Mouse (Mus musculus): ENCODE results near the gene Phf24. TPM values are rescaled to one million over a fixed set of nuclear protein-coding genes. Genes with fewer than 3 reads are reported as not detected.

Gene Phf24
- polyA plus RNA-seq (2014; fragmentation: Nextera tagmentation; extraction: Ambion mirVana) = 0.04 and 0.21 TPM in 2 replicates

GRCm38 (mm10) chr4:42916617-42917401 lies at the start of gene Phf24:
Phf24 (plus strand) TSS chr4:42916660.
- H3K9me3 ChIP-seq (ENCODE audit: control insufficient read depth, low read length) = no peaks in the 10 kb centered on the region
- ATAC-seq (ENCODE audit: insufficient number of reproducible peaks, low FRiP score, low TSS enrichment, low read depth) (0 out of 2 replicates have a peak, but pooled peaks have one; percentile 31), DNase-seq (ENCODE audit: low spot score) (peak; percentile 52)
- H3K4me3 ChIP-seq (ENCODE audit: low read depth, low read length) = peak within 1 kb of the TSS; percentile 49
- H3K9ac ChIP-seq (ENCODE audit: low read length) = peak within 1 kb of the TSS; percentile 55
- H3K4me2 ChIP-seq (ENCODE audit: low read depth, severe bottlenecking) = peak within 1 kb of the TSS; percentile 84
- WGBS = under 1% methylated on average over 68 of the region's 90 CpGs
- H3K4me1 ChIP-seq (ENCODE audit: control insufficient read depth, insufficient read depth, low read length) = no peaks in the 10 kb centered on the region
- no peaks in the 10 kb centered on the region for H3K36me3 ChIP-seq (ENCODE audit: control insufficient read depth, insufficient read depth, low read length)
- H3K27me3 ChIP-seq (ENCODE audit: control insufficient read depth, insufficient read depth, low read length) = peaks cover 43% of the 10 kb centered on the region
- no peak within 1 kb of the TSS for H3K27ac ChIP-seq (replicated peaks; ENCODE audit: low read depth, low read length)

DNA sequence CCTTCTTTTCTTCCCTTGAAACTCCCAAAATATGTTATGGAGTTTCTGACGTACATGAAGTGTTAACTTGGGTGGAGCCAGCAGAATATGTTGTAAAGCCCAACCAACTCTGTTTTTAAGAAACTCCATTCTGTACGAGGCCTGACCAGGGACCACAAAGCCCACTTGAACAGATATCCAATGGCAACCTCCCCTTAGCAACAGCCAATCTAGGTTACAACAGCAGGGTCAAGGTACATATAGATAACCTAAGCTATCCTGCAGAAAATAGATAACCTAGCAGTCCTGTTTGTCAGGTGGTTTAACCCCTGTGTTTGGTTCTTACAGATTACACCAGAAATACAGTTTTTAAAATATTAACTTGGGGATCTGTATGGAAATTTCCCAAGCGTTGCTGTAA lies 49.1 kb upstream of the Phf24 start:
- Histone ChIP-seq H3K4me2 (ENCODE audit: low read depth, severe bottlenecking) (no peak overlapping the region), H3K4me1 (ENCODE audit: control insufficient read depth, insufficient read depth, low read length) (no peaks in the 10 kb centered on the region), H3K4me3 (ENCODE audit: low read depth, low read length) (no peak overlapping the region), H3K27ac (replicated peaks; ENCODE audit: low read depth, low read length) (no peak overlapping the region), H3K27me3 (ENCODE audit: control insufficient read depth, insufficient read depth, low read length) (no peaks in the 10 kb centered on the region), H3K36me3 (ENCODE audit: control insufficient read depth, insufficient read depth, low read length) (no peaks in the 10 kb centered on the region), H3K9me3 (ENCODE audit: control insufficient read depth, low read length) (no peaks in the 10 kb centered on the region), H3K9ac (ENCODE audit: low read length) (no peak overlapping the region)
- ATAC-seq (ENCODE audit: insufficient number of reproducible peaks, low FRiP score, low TSS enrichment, low read depth) (no peak), DNase-seq (ENCODE audit: low spot score) (no peak)
- WGBS = 73% methylated on average over 3 of the region's 3 CpGs

DNA sequence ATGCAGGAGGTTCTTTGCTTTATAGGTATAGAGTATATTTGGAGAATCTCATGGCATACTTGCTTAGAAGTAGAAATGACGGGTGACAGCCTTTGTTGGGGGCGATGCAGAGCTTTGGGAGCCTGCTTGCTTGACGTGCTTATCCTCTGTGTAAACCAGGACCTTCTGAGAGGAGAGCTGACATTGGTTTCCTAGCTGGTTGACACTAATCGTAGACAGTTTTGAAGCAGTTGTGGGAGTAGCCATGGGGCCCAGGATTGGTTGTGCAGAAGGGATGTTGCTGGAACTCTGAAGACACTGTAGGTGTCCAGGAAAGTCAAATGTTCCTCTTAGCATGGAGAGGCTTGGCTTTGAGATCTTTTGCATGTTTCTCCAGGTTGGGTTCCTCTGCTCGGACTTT lies 48.3 kb upstream of the Phf24 start:
- no peaks in the 10 kb centered on the region for H3K4me1 ChIP-seq (ENCODE audit: control insufficient read depth, insufficient read depth, low read length)
- no peaks in the 10 kb centered on the region for H3K27me3 ChIP-seq (ENCODE audit: control insufficient read depth, insufficient read depth, low read length)
- no peak overlapping the region for H3K4me2 ChIP-seq (ENCODE audit: low read depth, severe bottlenecking)
- no peaks in the 10 kb centered on the region for H3K36me3 ChIP-seq (ENCODE audit: control insufficient read depth, insufficient read depth, low read length)
- no peak overlapping the region for H3K4me3 ChIP-seq (ENCODE audit: low read depth, low read length)
- no peaks in the 10 kb centered on the region for H3K9me3 ChIP-seq (ENCODE audit: control insufficient read depth, low read length)
- DNase-seq (ENCODE audit: low spot score) (no peak), ATAC-seq (ENCODE audit: insufficient number of reproducible peaks, low FRiP score, low TSS enrichment, low read depth) (no peak)
- no peak overlapping the region for H3K27ac ChIP-seq (replicated peaks; ENCODE audit: low read depth, low read length)
- no peak overlapping the region for H3K9ac ChIP-seq (ENCODE audit: low read length)
- WGBS = 86% methylated on average over 5 of the region's 5 CpGs

- Histone ChIP-seq H3K4me1 (ENCODE audit: control insufficient read depth, insufficient read depth, low read length) (no peaks in the 10 kb centered on the region), H3K4me2 (ENCODE audit: low read depth, severe bottlenecking) (no peak overlapping the region), H3K4me3 (ENCODE audit: low read depth, low read length) (no peak overlapping the region), H3K27ac (replicated peaks; ENCODE audit: low read depth, low read length) (no peak overlapping the region), H3K36me3 (ENCODE audit: control insufficient read depth, insufficient read depth, low read length) (no peaks in the 10 kb centered on the region), H3K9ac (ENCODE audit: low read length) (no peak overlapping the region), H3K27me3 (ENCODE audit: control insufficient read depth, insufficient read depth, low read length) (no peaks in the 10 kb centered on the region), H3K9me3 (ENCODE audit: control insufficient read depth, low read length) (no peaks in the 10 kb centered on the region)
- 84% methylated on average over 5 of the region's 5 CpGs for WGBS
- DNase-seq (ENCODE audit: low spot score) (no peak), ATAC-seq (ENCODE audit: insufficient number of reproducible peaks, low FRiP score, low TSS enrichment, low read depth) (no peak)
These were observed 45.7 kb upstream of the Phf24 start for GRCm38 (mm10) chr4:42870748-42871147.

DNA sequence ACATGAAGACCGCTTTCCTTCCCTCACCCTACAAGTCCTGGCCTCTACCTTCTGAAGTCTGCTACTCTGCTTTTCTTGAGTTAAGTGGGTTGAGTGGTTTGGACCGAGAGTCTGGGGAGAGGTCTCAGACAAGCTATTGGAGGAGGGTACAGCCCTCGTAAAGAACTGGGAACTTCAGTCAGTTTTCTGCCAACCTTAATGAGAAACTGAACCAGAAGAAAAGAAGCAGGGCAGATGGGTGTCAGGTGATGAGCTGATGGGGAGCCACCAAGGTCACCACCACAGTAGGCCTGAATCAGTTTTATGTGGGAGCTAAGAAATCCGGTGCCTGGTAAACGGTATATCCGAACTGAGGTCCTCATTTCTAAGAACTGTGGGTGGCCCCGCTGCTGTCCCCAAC lies 44.3 kb upstream of the Phf24 start:
- no peak overlapping the region for H3K4me3 ChIP-seq (ENCODE audit: low read depth, low read length)
- WGBS = 92% methylated on average over 7 of the region's 7 CpGs

DNA sequence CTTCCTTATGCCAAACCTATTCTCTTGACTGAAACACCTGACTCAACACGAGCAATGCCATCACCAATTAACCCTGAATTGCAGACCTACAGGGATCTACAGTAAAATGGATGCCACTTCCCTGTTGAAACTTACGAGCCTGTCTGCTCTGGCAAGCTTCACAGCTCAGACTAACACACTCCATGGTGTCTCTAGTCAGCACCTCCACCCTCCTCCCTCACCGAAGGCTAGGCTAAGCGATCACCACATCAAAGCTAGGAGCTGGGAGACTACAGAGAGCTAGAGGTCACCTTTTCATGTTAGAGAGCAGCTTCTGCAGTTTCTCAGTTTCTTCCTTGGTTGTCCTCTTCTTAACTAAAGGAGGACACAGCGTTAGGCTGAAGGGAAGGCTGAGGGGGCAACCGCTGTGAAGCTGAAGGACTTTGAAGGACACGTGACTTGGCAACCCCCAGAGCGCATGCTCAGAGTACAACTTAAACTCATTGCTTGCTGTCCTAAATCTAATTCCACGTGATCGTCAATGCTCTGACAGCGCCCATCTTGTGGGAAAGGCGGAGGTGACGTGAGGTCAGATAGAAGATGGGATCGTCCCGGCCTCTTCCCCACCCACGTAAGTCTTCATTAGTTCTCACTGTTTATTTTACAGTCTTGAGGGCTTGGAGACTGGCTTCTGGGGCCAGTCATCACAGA lies 43.6 kb upstream of the Phf24 start:
- H3K4me2 ChIP-seq (ENCODE audit: low read depth, severe bottlenecking) = no peak overlapping the region
- H3K4me1 ChIP-seq (ENCODE audit: control insufficient read depth, insufficient read depth, low read length) = no peaks in the 10 kb centered on the region
- ATAC-seq (ENCODE audit: insufficient number of reproducible peaks, low FRiP score, low TSS enrichment, low read depth) (no peak), DNase-seq (ENCODE audit: low spot score) (no peak)
- H3K9me3 ChIP-seq (ENCODE audit: control insufficient read depth, low read length) = no peaks in the 10 kb centered on the region
- no peaks in the 10 kb centered on the region for H3K27me3 ChIP-seq (ENCODE audit: control insufficient read depth, insufficient read depth, low read length)
- no peak overlapping the region for H3K27ac ChIP-seq (replicated peaks; ENCODE audit: low read depth, low read length)
- H3K36me3 ChIP-seq (ENCODE audit: control insufficient read depth, insufficient read depth, low read length) = no peaks in the 10 kb centered on the region
- 66% methylated on average over 16 of the region's 16 CpGs for WGBS
- H3K4me3 ChIP-seq (ENCODE audit: low read depth, low read length) = no peak overlapping the region
- no peak overlapping the region for H3K9ac ChIP-seq (ENCODE audit: low read length)

More for the DNA sequence above, 44.3 kb upstream of the Phf24 start:
- no peaks in the 10 kb centered on the region for H3K27me3 ChIP-seq (ENCODE audit: control insufficient read depth, insufficient read depth, low read length)
- no peak overlapping the region for H3K27ac ChIP-seq (replicated peaks; ENCODE audit: low read depth, low read length)
- no peak for ATAC-seq (ENCODE audit: insufficient number of reproducible peaks, low FRiP score, low TSS enrichment, low read depth)
- H3K4me2 ChIP-seq (ENCODE audit: low read depth, severe bottlenecking) = no peak overlapping the region
- no peaks in the 10 kb centered on the region for H3K36me3 ChIP-seq (ENCODE audit: control insufficient read depth, insufficient read depth, low read length)
- H3K9ac ChIP-seq (ENCODE audit: low read length) = no peak overlapping the region
- DNase-seq (ENCODE audit: low spot score) = no peak
- no peaks in the 10 kb centered on the region for H3K9me3 ChIP-seq (ENCODE audit: control insufficient read depth, low read length)
- H3K4me1 ChIP-seq (ENCODE audit: control insufficient read depth, insufficient read depth, low read length) = no peaks in the 10 kb centered on the region

DNA sequence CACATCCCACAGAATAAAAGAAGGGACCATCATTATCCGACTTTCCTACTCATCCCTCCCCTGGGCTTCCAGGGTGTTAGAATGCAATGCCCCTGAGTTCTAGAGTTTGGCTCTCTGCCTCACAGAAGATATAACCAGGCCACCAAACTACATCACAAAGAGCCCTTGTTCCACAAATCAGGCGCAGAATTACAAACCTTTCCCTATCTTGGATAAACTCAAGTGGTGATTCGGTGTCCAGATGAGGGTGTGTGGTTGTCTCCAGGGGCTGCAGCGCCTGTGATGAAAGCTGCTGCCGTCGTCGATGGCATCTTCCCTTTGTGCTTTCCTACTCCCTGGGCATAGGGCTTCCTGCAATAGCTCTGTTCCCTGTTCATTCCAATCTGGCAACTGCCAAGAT lies 42.3 kb upstream of the Phf24 start, which contains the start of gene Fam205c:
Gene Fam205c, minus strand, starts transcription at position 101 of the 400 bp plus-strand sequence.
- ATAC-seq (ENCODE audit: insufficient number of reproducible peaks, low FRiP score, low TSS enrichment, low read depth) (no peak), DNase-seq (ENCODE audit: low spot score) (no peak)
- no peaks in the 10 kb centered on the region for H3K27me3 ChIP-seq (ENCODE audit: control insufficient read depth, insufficient read depth, low read length)
- no peaks in the 10 kb centered on the region for H3K4me1 ChIP-seq (ENCODE audit: control insufficient read depth, insufficient read depth, low read length)
- 87% methylated on average over 7 of the region's 7 CpGs for WGBS
- no peak within 1 kb of the TSS for H3K9ac ChIP-seq (ENCODE audit: low read length)
- H3K36me3 ChIP-seq (ENCODE audit: control insufficient read depth, insufficient read depth, low read length) = no peaks in the 10 kb centered on the region
- no peak within 1 kb of the TSS for H3K27ac ChIP-seq (replicated peaks; ENCODE audit: low read depth, low read length)
- no peak within 1 kb of the TSS for H3K4me3 ChIP-seq (ENCODE audit: low read depth, low read length)
- no peaks in the 10 kb centered on the region for H3K9me3 ChIP-seq (ENCODE audit: control insufficient read depth, low read length)
- no peak within 1 kb of the TSS for H3K4me2 ChIP-seq (ENCODE audit: low read depth, severe bottlenecking)

DNA sequence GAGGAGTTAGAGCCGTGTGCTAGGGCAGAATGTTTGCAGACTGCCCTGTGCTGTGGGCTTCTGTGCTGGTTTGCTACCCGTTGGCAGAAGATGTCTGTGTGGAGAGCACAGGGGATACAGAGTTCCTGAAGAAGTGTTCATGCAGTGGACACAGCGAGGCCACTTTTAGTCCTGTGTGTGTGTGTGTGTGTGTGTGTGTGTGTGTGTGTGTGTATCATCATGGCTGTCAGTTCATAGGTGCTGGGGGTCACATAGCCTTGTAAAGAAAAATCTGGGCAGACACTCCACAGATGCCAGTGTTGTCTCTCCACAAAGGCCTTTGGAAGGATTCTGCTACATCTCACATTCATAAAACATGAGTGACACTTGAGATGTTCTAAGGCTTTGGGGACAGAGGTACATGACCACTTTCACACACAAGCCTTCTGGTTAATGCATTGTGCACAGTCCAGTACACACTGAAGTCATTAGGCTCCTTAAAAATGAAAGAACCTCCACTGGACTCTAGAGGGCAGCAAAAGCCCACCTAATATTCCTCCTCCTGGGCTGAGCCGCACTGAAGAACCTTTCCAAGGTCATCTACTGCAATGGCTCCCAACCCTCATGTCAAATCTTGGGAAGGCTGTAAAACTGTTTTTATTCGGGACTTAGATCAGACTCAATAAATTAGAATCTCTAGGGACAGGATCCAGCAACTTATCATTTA lies 39.7 kb upstream of the Phf24 start:
- H3K27ac ChIP-seq (replicated peaks; ENCODE audit: low read depth, low read length) = no peak overlapping the region
- no peaks in the 10 kb centered on the region for H3K27me3 ChIP-seq (ENCODE audit: control insufficient read depth, insufficient read depth, low read length)
- H3K9ac ChIP-seq (ENCODE audit: low read length) = no peak overlapping the region
- no peaks in the 10 kb centered on the region for H3K9me3 ChIP-seq (ENCODE audit: control insufficient read depth, low read length)
- no peaks in the 10 kb centered on the region for H3K4me1 ChIP-seq (ENCODE audit: control insufficient read depth, insufficient read depth, low read length)
- H3K4me2 ChIP-seq (ENCODE audit: low read depth, severe bottlenecking) = no peak overlapping the region
- ATAC-seq (ENCODE audit: insufficient number of reproducible peaks, low FRiP score, low TSS enrichment, low read depth) (0 out of 2 replicates have a peak, but pooled peaks have one; percentile 51), DNase-seq (ENCODE audit: low spot score) (peak; percentile 80)
- 39% methylated on average over 5 of the region's 5 CpGs for WGBS
- no peaks in the 10 kb centered on the region for H3K36me3 ChIP-seq (ENCODE audit: control insufficient read depth, insufficient read depth, low read length)
- H3K4me3 ChIP-seq (ENCODE audit: low read depth, low read length) = no peak overlapping the region
